Mouse (Mus musculus) telencephalon, adult 2 months (tissue): Measurements from ENCODE around the gene Olfr286.
A peak's percentile ranks its signal among the peaks of the same experiment; 100 is the strongest.

Source experiments
- DNase-seq: peaks from one replicate; pipeline ENCODE4 v3.0.0-alpha.2; 2011; ENCODE audit warnings: low read depth, low spot score

Gene Olfr286

DNA sequence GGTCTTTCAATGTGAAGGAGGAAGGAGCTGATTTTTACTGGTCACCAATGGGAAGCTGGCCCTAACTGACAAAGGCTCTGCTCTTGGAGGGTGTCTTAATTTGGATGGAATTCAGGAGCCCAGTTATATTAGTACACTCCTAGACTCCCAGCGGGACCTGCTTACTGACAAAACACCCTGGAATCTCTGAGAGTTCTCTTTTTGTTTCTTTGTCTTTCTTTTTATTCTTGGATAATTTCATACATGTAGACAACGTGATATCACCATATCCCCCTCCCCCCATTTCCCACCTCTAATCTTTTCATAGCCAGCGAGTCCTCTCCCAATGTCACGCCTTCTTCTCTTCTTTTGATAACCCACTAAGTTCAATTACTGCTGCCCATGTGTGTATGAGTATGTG is at the start of gene Olfr286:
Gene Olfr286, minus strand, starts transcription at position 101 of the 400 bp plus-strand sequence.
- DNase-seq, result no peak

GRCm38 (mm10) chr15:98257776-98258175 is 23.5 kb upstream of the Olfr286 start:
- no peak for DNase-seq

GRCm38 (mm10) chr15:98257193-98257592 is 22.9 kb upstream of the Olfr286 start, which contains the start of gene H1fnt:
Gene H1fnt (minus strand): TSS chr15:98257293.
- DNase-seq, result no peak

DNA sequence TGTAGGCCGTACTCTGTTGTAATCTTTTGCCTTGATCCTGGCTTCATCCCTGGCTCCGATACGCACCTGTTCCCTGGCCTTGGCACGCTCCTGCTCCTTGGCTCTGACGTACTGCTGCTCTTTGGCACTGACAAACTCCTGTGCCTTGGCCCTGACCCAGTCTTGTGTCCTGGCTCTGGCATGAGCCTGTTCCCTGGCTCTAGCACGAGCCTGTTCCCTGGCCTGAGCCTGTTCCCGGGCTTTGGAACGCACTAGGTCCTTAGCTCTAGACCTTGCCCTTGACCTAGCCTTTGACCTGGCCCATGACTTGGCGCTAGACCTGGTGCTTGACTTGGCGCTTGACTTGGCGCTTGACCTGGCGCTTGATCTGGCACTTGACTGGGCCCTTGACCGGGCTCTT is 22.0 kb upstream of the Olfr286 start:
- no peak for DNase-seq

GRCm38 (mm10) chr15:98235442-98235841 is 1.2 kb upstream of the Olfr286 start:
- no peak for DNase-seq

DNA sequence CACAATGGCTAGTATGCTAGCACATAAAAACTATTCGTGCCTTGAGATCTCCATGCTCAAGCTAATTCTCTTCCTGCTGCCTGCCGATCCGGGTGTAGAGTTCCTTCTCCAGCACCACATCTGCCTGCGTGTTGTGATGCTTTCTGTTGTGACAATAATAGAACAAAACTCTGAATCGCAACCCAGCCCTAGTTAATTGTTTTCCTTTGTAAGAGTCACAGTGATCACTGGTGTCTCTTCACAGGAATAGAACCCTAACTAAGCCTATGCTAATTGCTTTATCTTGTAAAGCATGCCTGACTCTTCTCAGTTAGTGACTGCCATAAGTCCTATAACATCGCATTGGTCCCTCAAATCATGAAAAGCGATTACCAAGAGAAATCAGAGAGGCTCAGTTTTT is 8.2 kb downstream of the Olfr286 start:
- DNase-seq, result no peak

GRCm38 (mm10) chr15:98225610-98226009 is 8.6 kb downstream of the Olfr286 start:
- DNase-seq, result no peak

GRCm38 (mm10) chr15:98222377-98222776 is 11.9 kb downstream of the Olfr286 start:
- no peak for DNase-seq

DNA sequence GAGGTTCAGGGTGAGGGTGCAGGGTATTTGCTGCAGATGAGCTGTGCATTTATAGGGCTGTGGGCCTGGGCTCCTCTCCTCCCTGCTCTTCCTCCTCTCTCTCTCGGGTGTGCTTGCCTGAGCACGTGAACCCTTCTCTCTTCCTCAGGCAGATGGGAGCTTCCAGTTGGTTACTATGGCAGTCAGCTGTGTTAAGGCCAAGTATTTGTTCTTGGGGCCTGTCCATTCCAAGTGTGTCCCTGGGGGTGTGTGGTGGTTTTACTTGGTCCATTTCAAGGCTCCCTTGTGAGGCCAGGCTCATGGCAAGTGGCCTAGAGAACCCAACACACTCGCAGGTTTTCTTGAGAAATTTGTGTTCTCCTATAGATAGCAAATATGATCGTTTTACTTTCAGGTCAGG is 13.4 kb downstream of the Olfr286 start, which contains the start of the genes Gm44579 and Olfr287:
Gene Gm44579, minus strand, starts transcription at position 101 of the 400 bp plus-strand sequence.
Gene Olfr287, minus strand, starts transcription at position 180 of the 400 bp plus-strand sequence.
- no peak for DNase-seq

DNA sequence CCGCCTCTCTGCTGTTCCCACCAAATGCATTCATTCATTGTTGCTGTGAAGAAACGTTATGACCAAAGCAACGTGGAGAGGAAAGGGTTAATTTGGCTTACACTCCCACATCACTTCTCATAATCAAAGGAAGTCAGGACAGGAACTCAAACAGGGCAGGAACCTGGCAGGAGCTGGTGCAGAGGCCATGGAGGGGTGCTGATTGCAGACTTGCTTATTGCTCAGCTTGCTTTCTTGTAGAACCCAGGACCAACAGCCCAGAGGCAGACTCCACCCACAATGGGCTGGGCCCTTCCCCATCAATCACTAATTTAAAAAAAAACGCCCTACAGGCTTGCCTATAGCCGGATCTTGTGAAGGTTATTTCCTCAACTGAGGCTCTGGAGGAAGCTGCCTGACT is 20.1 kb downstream of the Olfr286 start:
- no peak for DNase-seq

GRCm38 (mm10) chr15:98213336-98213870 is 20.8 kb downstream of the Olfr286 start:
- DNase-seq, result no peak

DNA sequence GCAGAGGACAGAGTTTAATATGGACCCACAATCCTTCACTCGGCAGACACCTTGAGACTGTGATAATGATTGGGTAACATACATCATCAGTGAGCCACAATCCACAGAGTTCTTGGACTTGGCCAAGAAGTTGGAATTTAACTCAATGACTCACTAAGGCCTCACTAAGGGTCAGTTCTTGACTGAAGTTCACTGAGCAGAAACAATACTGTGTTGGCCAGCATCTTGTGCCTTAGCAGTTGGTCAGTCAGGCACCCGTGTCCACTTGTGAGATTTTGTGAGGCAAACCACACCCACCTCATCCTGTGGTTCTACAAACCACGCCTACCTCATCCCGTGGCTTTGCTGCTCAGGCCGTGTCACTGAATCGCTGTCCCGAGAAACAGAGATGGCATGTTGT is 24.6 kb downstream of the Olfr286 start:
- no peak for DNase-seq

DNA sequence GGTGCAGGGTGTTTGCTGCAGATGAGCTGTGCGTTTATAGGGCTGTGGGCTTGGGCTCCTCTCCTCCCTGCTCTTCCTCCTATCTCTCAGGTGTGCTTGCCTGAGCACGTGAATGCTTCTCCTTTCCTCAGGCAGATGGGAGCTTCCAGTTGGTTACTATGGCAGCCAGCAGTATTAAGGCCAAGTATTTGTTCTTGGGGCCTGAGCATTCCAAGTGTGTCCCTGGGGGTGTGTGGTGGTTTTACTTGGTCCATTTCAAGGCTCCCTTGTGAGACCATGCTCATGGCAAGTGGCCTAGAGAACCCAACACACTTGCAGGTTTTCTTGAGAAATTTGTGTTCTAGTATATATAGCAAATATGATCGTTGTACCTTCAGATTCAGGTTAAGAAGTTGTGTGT is 38.8 kb downstream of the Olfr286 start, which contains the start of gene Olfr288:
Gene Olfr288, minus strand, starts transcription at position 101 of the 400 bp plus-strand sequence.
- DNase-seq, result no peak

DNA sequence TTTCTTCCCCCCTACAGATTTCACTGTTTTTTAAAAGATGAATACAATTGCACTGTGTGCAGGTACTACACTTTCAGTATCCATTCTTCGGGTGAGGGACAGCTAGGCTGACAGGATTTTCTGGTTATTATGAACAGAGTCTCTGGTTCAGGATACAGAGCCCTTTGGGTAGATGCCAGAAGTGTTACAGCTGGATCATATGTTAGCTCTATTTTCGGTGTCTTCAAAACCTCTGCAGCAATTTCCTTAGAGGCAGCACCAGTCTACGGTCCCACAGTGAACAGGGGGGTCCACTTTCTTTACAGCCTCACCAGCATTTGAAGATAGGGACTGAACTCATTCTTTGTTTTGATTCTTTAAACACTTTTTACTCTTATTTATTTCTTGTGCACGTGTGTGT is 49.8 kb downstream of the Olfr286 start:
- DNase-seq, result no peak

GRCm38 (mm10) chr15:98181856-98182570 is 52.2 kb downstream of the Olfr286 start:
- no peak for DNase-seq

GRCm38 (mm10) chr15:98181132-98181711 is 53.0 kb downstream of the Olfr286 start:
- DNase-seq, result peak; percentile 97

GRCm38 (mm10) chr15:98180567-98181131 is 53.6 kb downstream of the Olfr286 start:
- DNase-seq, result no peak

DNA sequence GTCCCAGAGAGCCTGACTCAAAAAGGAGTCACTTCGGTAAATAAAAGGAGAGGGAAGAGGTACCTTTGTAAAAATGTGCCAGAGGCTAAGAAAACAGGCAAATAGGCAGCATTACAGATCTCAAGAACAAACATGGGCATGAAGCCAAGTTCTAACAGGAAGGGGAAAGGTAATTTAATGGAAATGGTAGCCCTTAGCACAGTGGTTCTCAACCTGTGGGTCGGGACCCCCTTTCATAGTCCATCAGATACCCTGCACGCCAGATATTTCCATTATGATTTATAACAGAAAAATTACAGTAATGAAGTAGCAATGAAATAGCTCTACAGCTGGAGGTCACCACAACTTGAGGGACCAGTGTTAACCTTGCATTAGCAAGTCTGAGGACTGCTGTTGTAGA is 56.9 kb downstream of the Olfr286 start:
- no peak for DNase-seq
